Mouse (Mus musculus): ENCODE results near the gene Tspan2. TPM values are rescaled to one million over a fixed set of nuclear protein-coding genes. Genes with fewer than 3 reads are reported as not detected.

The Tspan2 gene
- polyA plus RNA-seq (2015; fragmentation: Nextera tagmentation; extraction: Ambion mirVana), result 22.5 and 23.1 TPM in 2 replicates

GRCm38 (mm10) chr3:102734313-102735030 is at the start of gene Tspan2:
Tspan2 (plus strand) TSS chr3:102734529.
- Histone ChIP-seq H3K36me3 (no peaks in the 10 kb centered on the region), H3K9ac (peak within 1 kb of the TSS; percentile 83), H3K4me1 (replicated peaks) (peaks cover 50% of the 10 kb centered on the region), H3K4me3 (peak within 1 kb of the TSS; percentile 92), H3K4me2 (peak within 1 kb of the TSS; percentile 95), H3K27ac (peak within 1 kb of the TSS; percentile 95), H3K27me3 (no peaks in the 10 kb centered on the region), H3K9me3 (replicated peaks) (no peaks in the 10 kb centered on the region)
- ATAC-seq (replicated peaks; ENCODE audit: insufficient number of reproducible peaks, insufficient read depth, low FRiP score, low read depth), result peak; percentile 85
- 2% methylated on average over 53 of the region's 54 CpGs for WGBS

GRCm38 (mm10) chr3:102686861-102687260 is 47.5 kb upstream of the Tspan2 start:
- WGBS, result 85% methylated on average over 5 of the region's 5 CpGs
- Histone ChIP-seq H3K9me3 (replicated peaks) (no peaks in the 10 kb centered on the region), H3K27ac (no peak overlapping the region), H3K9ac (no peak overlapping the region), H3K27me3 (no peaks in the 10 kb centered on the region), H3K4me2 (no peak overlapping the region), H3K4me3 (no peak overlapping the region), H3K4me1 (replicated peaks) (no peaks in the 10 kb centered on the region), H3K36me3 (no peaks in the 10 kb centered on the region)
- no peak for ATAC-seq (replicated peaks; ENCODE audit: insufficient number of reproducible peaks, insufficient read depth, low FRiP score, low read depth)

GRCm38 (mm10) chr3:102687852-102688251 is 46.5 kb upstream of the Tspan2 start:
- Histone ChIP-seq H3K27me3 (no peaks in the 10 kb centered on the region), H3K4me1 (replicated peaks) (no peaks in the 10 kb centered on the region), H3K9me3 (replicated peaks) (no peaks in the 10 kb centered on the region), H3K4me3 (no peak overlapping the region), H3K36me3 (no peaks in the 10 kb centered on the region), H3K4me2 (no peak overlapping the region), H3K9ac (no peak overlapping the region), H3K27ac (no peak overlapping the region)
- 68% methylated on average over 8 of the region's 8 CpGs for WGBS
- no peak for ATAC-seq (replicated peaks; ENCODE audit: insufficient number of reproducible peaks, insufficient read depth, low FRiP score, low read depth)

- Histone ChIP-seq H3K36me3 (no peaks in the 10 kb centered on the region), H3K4me2 (no peak overlapping the region), H3K4me1 (replicated peaks) (no peaks in the 10 kb centered on the region), H3K4me3 (no peak overlapping the region), H3K9me3 (replicated peaks) (no peaks in the 10 kb centered on the region), H3K27me3 (no peaks in the 10 kb centered on the region), H3K9ac (no peak overlapping the region), H3K27ac (no peak overlapping the region)
- no peak for ATAC-seq (replicated peaks; ENCODE audit: insufficient number of reproducible peaks, insufficient read depth, low FRiP score, low read depth)
- WGBS, result 39% methylated on average over 11 of the region's 11 CpGs
These were observed 42.4 kb upstream of the Tspan2 start for GRCm38 (mm10) chr3:102691802-102692484.

- Histone ChIP-seq H3K36me3 (no peaks in the 10 kb centered on the region), H3K27ac (no peak overlapping the region), H3K9me3 (replicated peaks) (no peaks in the 10 kb centered on the region), H3K4me3 (no peak overlapping the region), H3K4me2 (no peak overlapping the region), H3K27me3 (no peaks in the 10 kb centered on the region), H3K9ac (no peak overlapping the region), H3K4me1 (replicated peaks) (no peaks in the 10 kb centered on the region)
- ATAC-seq (replicated peaks; ENCODE audit: insufficient number of reproducible peaks, insufficient read depth, low FRiP score, low read depth), result no peak
- 83% methylated on average over 7 of the region's 7 CpGs for WGBS
These were observed 41.5 kb upstream of the Tspan2 start for GRCm38 (mm10) chr3:102692758-102693325.

- Histone ChIP-seq H3K27me3 (no peaks in the 10 kb centered on the region), H3K9me3 (replicated peaks) (no peaks in the 10 kb centered on the region), H3K27ac (no peak overlapping the region), H3K4me2 (no peak overlapping the region), H3K36me3 (no peaks in the 10 kb centered on the region), H3K9ac (no peak overlapping the region), H3K4me1 (replicated peaks) (peaks cover 3% of the 10 kb centered on the region; the same call in 1 of the 2 replicates), H3K4me3 (no peak overlapping the region)
- no peak for ATAC-seq (replicated peaks; ENCODE audit: insufficient number of reproducible peaks, insufficient read depth, low FRiP score, low read depth)
- 56% methylated on average over 2 of the region's 2 CpGs for WGBS
These were observed 36.2 kb upstream of the Tspan2 start for GRCm38 (mm10) chr3:102698127-102698526.

- no peak overlapping the region for H3K4me3 ChIP-seq
- no peaks in the 10 kb centered on the region for H3K36me3 ChIP-seq
- H3K9me3 ChIP-seq (replicated peaks), result no peaks in the 10 kb centered on the region
- peaks cover 3% of the 10 kb centered on the region; the same call in 1 of the 2 replicates for H3K4me1 ChIP-seq (replicated peaks)
- H3K27me3 ChIP-seq, result no peaks in the 10 kb centered on the region
- no peak overlapping the region for H3K27ac ChIP-seq
- no peak overlapping the region for H3K9ac ChIP-seq
- ATAC-seq (replicated peaks; ENCODE audit: insufficient number of reproducible peaks, insufficient read depth, low FRiP score, low read depth), result 0 out of 2 replicates have a peak, but pooled peaks have one; percentile 6
- WGBS, result 64% methylated on average over 4 of the region's 4 CpGs
- H3K4me2 ChIP-seq, result no peak overlapping the region
These were observed 33.0 kb upstream of the Tspan2 start for GRCm38 (mm10) chr3:102701303-102701702.

GRCm38 (mm10) chr3:102701902-102702544 is 32.3 kb upstream of the Tspan2 start:
- no peaks in the 10 kb centered on the region for H3K27me3 ChIP-seq
- no peak overlapping the region for H3K9ac ChIP-seq
- no peaks in the 10 kb centered on the region for H3K9me3 ChIP-seq (replicated peaks)
- no peak overlapping the region for H3K4me2 ChIP-seq
- no peak overlapping the region for H3K4me3 ChIP-seq
- H3K27ac ChIP-seq, result no peak overlapping the region
- H3K36me3 ChIP-seq, result no peaks in the 10 kb centered on the region
- 40% methylated on average over 7 of the region's 7 CpGs for WGBS
- ATAC-seq (replicated peaks; ENCODE audit: insufficient number of reproducible peaks, insufficient read depth, low FRiP score, low read depth), result no peak; the same call in 1 of the 2 replicates
- H3K4me1 ChIP-seq (replicated peaks), result peaks cover 3% of the 10 kb centered on the region; the same call in 1 of the 2 replicates

GRCm38 (mm10) chr3:102704001-102704401 is 30.3 kb upstream of the Tspan2 start:
- Histone ChIP-seq H3K4me3 (no peak overlapping the region), H3K9ac (no peak overlapping the region), H3K27ac (no peak overlapping the region), H3K9me3 (replicated peaks) (no peaks in the 10 kb centered on the region), H3K27me3 (no peaks in the 10 kb centered on the region), H3K36me3 (no peaks in the 10 kb centered on the region), H3K4me1 (replicated peaks) (peaks cover 3% of the 10 kb centered on the region; the same call in 1 of the 2 replicates), H3K4me2 (no peak overlapping the region)
- 50% methylated on average over 4 of the region's 4 CpGs for WGBS
- no peak for ATAC-seq (replicated peaks; ENCODE audit: insufficient number of reproducible peaks, insufficient read depth, low FRiP score, low read depth)

- Histone ChIP-seq H3K4me2 (no peak overlapping the region), H3K36me3 (no peaks in the 10 kb centered on the region), H3K27me3 (no peaks in the 10 kb centered on the region), H3K4me1 (replicated peaks) (no peaks in the 10 kb centered on the region), H3K9me3 (replicated peaks) (no peaks in the 10 kb centered on the region), H3K27ac (no peak overlapping the region), H3K9ac (no peak overlapping the region), H3K4me3 (no peak overlapping the region)
- WGBS, result 58% methylated on average over 9 of the region's 9 CpGs
- ATAC-seq (replicated peaks; ENCODE audit: insufficient number of reproducible peaks, insufficient read depth, low FRiP score, low read depth), result no peak
These were observed 25.7 kb upstream of the Tspan2 start for GRCm38 (mm10) chr3:102708599-102708998.

GRCm38 (mm10) chr3:102715066-102715584 is 19.2 kb upstream of the Tspan2 start:
- H3K9me3 ChIP-seq (replicated peaks), result no peaks in the 10 kb centered on the region
- H3K4me3 ChIP-seq, result peak overlapping the region; percentile 40
- H3K36me3 ChIP-seq, result no peaks in the 10 kb centered on the region
- peak overlapping the region; percentile 26; the same call in 1 of the 2 replicates for H3K9ac ChIP-seq
- peak overlapping the region; percentile 64 for H3K4me2 ChIP-seq
- H3K27ac ChIP-seq, result peak overlapping the region; percentile 56
- peaks cover 6% of the 10 kb centered on the region; the same call in 1 of the 2 replicates for H3K4me1 ChIP-seq (replicated peaks)
- H3K27me3 ChIP-seq, result no peaks in the 10 kb centered on the region
- WGBS, result 13% methylated on average over 11 of the region's 11 CpGs
- ATAC-seq (replicated peaks; ENCODE audit: insufficient number of reproducible peaks, insufficient read depth, low FRiP score, low read depth), result 0 out of 2 replicates have a peak, but pooled peaks have one; percentile 50
